Mouse (Mus musculus): ENCODE measurements around the gene Mks1.

- TF ChIP-seq CHD2 (IDR thresholded peaks at IDR 0.05; ENCODE audit: low read depth, low read length) (no peak), MAFK (IDR thresholded peaks at IDR 0.05; ENCODE audit: insufficient read depth, low read depth, low read length) (no peak), ZNF384 (IDR thresholded peaks at IDR 0.05; ENCODE audit: low read depth, low read length) (no peak), ZC3H11A (IDR thresholded peaks at IDR 0.05; ENCODE audit: borderline replicate concordance, low read depth, low read length) (no peak), HCFC1 (IDR thresholded peaks at IDR 0.05; ENCODE audit: borderline replicate concordance, insufficient read depth, low read length) (no peak)
These were observed 51.3 kb downstream of the Mks1 start for GRCm38 (mm10) chr11:87904331-87904730.

Data from ES-E14 (cell line).